Mouse (Mus musculus): Measurements from ENCODE around the gene Acot13. TPM values are rescaled to one million over a fixed set of nuclear protein-coding genes. Genes with fewer than 3 reads are reported as not detected.

Acot13 gene
- polyA plus RNA-seq, 1 experiment from 2014 or later = 88.0 TPM

DNA sequence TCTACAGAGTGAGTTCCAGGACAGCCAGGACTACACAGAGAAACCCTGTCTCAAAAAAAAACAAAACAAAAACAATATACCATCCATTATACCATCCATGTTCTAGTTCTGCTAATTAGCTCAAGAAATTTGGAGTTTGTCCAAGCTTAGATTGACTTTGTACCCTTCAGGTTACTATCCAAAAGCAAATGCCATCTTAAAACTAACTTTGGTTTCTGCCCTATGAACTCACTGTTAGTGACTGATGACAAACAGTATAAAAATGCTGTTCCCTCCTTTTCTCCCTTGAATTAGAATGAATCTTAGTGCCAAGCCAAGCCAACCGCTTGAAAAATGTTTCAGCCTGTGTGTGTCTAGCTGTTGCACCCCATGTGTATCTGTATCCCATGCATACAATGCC lies 16.7 kb downstream of the Acot13 start:
- 100% methylated on average over 1 of the region's 1 CpGs for WGBS (ENCODE audit: missing documents)

DNA sequence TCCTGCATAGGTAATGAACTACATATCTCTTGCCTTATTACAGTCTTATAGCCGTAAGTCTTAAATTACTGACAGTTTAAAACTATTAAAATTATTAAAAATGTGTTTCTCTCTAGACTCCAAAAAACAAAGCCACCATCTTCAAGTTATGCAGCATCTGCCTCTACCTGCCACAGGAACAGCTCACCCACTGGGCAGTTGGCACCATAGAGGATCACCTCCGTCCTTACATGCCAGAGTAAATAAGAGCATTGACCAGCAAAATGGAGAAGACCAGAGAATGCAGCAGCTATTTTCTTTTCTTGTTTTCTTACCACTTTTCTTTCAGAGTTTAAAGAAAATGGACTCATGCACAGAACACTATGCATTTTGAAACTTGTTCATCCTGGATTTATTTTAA lies 18.8 kb downstream of the Acot13 start:
- 96% methylated on average over 2 of the region's 2 CpGs for WGBS (ENCODE audit: missing documents)
- Histone ChIP-seq H3K36me3 (ENCODE audit: inconsistent target) (peaks cover 65% of the 10 kb centered on the region), H3K79me2 (ENCODE audit: inconsistent target) (peaks cover 52% of the 10 kb centered on the region), H3K27ac (no peak overlapping the region), H3K4me3 (ENCODE audit: inconsistent target) (no peak overlapping the region)

More for the DNA sequence above, 16.7 kb downstream of the Acot13 start:
- no peak overlapping the region for H3K27ac ChIP-seq
- H3K36me3 ChIP-seq (ENCODE audit: inconsistent target) = peaks cover 45% of the 10 kb centered on the region
- H3K4me3 ChIP-seq (ENCODE audit: inconsistent target) = no peak overlapping the region
- peaks cover 31% of the 10 kb centered on the region for H3K79me2 ChIP-seq (ENCODE audit: inconsistent target)

DNA sequence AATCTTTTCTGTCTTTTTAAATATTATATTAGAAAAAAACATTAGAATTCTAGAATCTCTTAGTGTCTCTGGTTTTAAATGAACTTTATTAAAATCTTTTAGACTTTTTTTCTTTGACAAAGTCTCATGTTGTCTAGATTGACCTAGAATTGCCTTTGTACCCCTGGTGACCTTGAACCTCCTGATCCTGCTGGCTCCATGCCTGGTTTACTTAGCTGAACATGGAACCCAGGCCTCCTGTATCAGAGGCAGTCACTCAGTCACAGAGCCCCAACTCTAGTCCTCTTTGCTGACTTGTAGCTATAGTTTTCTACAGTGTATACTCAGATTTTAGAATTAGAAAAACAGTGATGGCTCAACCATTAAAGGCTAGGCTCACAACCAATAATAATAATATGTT lies 25.3 kb downstream of the Acot13 start:
- peak overlapping the region; percentile 94 for H3K27ac ChIP-seq
- H3K36me3 ChIP-seq (ENCODE audit: inconsistent target) = peaks cover 56% of the 10 kb centered on the region
- peaks cover 95% of the 10 kb centered on the region for H3K79me2 ChIP-seq (ENCODE audit: inconsistent target)
- H3K4me3 ChIP-seq (ENCODE audit: inconsistent target) = peak overlapping the region; percentile 82

DNA sequence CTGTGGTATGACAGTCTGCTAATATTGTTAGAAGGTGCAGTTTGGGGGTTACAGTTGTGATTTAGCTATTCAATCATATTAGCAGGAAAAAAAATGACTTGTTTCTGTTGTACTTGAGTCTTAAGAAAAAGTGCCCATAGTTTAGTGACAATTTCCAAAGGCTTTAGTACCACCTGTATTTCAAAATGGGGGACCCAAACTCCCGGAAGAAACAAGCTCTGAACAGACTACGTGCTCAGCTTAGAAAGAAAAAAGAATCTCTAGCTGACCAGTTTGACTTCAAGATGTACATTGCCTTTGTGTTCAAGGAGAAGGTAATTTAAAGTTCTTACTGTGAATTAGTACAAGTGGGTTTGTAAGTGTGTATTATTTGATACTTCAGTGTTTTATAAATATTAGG lies 28.1 kb downstream of the Acot13 start:
- 0% methylated on average over 2 of the region's 2 CpGs for WGBS (ENCODE audit: missing documents)
- Histone ChIP-seq H3K36me3 (ENCODE audit: inconsistent target) (peaks cover 27% of the 10 kb centered on the region), H3K79me2 (ENCODE audit: inconsistent target) (peaks cover 81% of the 10 kb centered on the region), H3K4me3 (ENCODE audit: inconsistent target) (peak overlapping the region; percentile 82), H3K27ac (peak overlapping the region; percentile 94)

DNA sequence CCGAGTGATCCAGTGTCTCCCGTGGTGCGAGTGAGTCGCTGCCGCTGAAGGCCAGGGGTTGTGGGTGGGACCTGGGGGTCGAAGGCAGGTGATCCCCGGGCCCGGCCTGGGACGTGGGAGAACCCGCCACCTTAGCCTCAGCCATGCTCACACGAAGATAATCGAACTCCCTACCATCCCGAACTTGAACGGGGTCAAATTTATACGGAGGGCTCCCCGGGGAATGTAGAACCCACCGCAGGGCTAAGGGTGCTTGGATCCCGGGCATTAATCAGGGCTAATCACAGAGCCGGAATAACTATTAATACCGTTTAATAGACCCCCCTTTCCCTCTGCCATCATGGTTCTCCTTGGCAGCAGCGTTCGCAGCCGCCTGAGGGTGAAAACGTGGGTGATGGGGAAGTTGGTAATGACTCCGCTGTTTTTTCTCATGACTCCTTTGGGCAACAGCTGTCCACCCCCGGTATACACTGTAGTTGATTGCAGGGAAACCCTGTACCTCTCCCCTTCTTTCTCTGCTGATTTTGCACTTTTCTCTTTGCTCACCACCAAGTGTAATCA lies 29.1 kb downstream of the Acot13 start:
- H3K4me3 ChIP-seq (ENCODE audit: inconsistent target) = peak overlapping the region; percentile 82
- 1% methylated on average over 25 of the region's 26 CpGs for WGBS (ENCODE audit: missing documents)

DNA sequence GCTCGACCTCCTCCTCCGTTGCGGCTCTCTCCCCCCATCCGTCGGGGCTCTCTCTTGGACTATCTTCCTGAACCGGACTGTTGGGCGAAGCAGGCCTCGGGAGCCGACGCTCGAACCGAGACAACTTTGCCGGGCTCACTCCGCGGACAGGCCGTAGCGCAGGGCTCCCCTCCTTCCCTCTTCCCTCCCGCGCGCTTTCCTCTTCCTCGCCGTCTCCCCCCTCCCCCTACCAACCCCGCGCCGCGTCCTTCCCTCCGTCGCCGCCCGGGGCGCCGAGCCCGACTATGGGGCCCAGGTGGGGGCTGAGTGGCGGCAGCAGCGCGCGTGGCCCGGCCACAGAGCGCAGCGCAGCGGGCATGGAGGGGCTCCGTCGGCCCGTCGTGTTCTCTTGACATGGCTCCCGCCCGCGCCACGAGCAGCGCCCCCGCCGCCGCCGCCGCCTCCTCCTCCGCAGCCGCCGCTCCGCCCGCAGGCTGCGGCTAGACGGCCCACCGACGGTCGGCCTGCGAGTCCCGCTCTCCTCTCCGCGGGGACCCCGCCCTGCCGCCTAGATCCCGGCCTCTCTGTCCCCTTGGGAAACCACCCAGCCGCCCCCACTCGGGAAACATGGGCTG lies 29.9 kb downstream of the Acot13 start, which contains the start of gene BC005537:
Gene BC005537 (plus strand): TSS at position 350 of the 614 bp plus-strand sequence.
- under 1% methylated on average over 37 of the region's 74 CpGs for WGBS (ENCODE audit: missing documents)
- H3K27ac ChIP-seq = peak within 1 kb of the TSS; percentile 99
- peak within 1 kb of the TSS; percentile 82 for H3K4me3 ChIP-seq (ENCODE audit: inconsistent target)
- peaks cover 17% of the 10 kb centered on the region; the same call in 1 of the 2 replicates for H3K36me3 ChIP-seq (ENCODE audit: inconsistent target)
- H3K79me2 ChIP-seq (ENCODE audit: inconsistent target) = peaks cover 77% of the 10 kb centered on the region

More for the DNA sequence above, 29.1 kb downstream of the Acot13 start:
- peaks cover 81% of the 10 kb centered on the region for H3K79me2 ChIP-seq (ENCODE audit: inconsistent target)
- peaks cover 19% of the 10 kb centered on the region; the same call in 1 of the 2 replicates for H3K36me3 ChIP-seq (ENCODE audit: inconsistent target)
- peak overlapping the region; percentile 94 for H3K27ac ChIP-seq

DNA sequence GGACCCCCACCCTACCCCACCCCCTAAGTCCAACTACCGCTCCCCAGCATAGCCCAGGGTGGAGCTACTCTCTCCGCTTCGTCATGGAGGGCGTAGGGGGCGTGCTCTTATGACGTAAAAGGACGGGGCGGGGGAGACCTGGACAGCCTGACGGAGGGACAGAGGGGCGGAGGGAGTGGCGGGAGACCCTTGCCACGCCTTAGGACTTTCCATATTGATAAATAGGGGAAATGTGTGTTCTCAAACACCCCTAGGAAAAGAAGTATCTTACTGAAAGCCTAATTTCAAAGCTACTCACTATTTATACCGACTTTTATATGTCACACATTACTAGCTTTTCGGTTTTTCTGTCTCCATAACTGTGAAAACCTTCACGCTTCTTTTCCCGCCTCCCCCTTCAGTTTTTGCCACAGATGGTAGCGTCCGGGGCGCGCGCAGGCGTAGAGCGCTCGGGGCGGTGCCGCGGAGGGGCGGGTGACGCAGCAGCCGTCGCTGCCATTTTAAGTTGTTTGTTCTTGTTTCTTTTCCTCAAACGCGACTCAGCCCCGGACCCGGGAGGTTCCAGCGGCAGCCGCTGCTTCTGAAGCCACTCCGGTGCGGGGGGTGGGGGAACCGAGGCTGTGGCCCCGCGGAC lies 30.5 kb downstream of the Acot13 start:
- WGBS (ENCODE audit: missing documents) = under 1% methylated on average over 38 of the region's 42 CpGs
- peak overlapping the region; percentile 99 for H3K27ac ChIP-seq

DNA sequence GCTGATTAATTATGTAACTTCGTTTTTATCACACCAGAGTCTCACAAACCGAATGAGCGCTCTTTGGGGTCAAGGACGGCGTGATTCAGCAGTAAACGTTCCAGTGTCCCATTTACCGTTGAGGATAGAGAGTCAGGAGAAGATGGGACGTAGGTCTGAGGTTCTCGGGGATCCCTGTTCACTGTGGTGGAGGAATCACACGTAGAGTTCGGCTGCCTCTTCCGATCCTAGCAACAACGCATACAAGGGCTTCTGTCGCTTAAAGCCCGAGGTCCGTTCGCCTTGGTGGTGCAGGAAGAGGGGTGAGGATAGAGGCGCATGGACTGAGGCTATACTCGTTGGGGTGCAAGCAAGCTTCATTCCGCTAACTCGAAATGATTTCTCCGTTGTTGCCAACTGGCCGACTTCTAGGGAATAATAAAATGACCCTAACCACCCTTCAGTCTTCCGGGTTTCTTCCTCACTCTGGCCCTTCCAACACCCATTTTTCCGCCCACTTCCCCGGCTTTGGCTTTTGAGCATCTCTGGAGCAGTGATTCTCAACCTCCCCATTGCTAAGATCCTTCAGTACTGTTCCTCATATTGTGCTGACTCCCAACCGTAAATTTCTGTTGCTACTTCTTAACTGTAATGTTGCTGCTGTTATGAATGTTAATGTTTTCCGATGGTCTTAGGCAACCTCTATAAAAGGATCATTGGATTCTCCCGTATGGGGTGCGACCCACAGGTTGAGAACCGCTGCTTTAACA lies 31.2 kb downstream of the Acot13 start:
- Histone ChIP-seq H3K79me2 (ENCODE audit: inconsistent target) (peaks cover 63% of the 10 kb centered on the region), H3K27ac (peak overlapping the region; percentile 99), H3K4me3 (ENCODE audit: inconsistent target) (peak overlapping the region; percentile 57), H3K36me3 (ENCODE audit: inconsistent target) (peaks cover 7% of the 10 kb centered on the region; the same call in 1 of the 2 replicates)
- under 1% methylated on average over 31 of the region's 31 CpGs for WGBS (ENCODE audit: missing documents)

More for the DNA sequence above, 30.5 kb downstream of the Acot13 start:
- Histone ChIP-seq H3K4me3 (ENCODE audit: inconsistent target) (peak overlapping the region; percentile 57), H3K36me3 (ENCODE audit: inconsistent target) (peaks cover 14% of the 10 kb centered on the region; the same call in 1 of the 2 replicates), H3K79me2 (ENCODE audit: inconsistent target) (peaks cover 70% of the 10 kb centered on the region)

DNA sequence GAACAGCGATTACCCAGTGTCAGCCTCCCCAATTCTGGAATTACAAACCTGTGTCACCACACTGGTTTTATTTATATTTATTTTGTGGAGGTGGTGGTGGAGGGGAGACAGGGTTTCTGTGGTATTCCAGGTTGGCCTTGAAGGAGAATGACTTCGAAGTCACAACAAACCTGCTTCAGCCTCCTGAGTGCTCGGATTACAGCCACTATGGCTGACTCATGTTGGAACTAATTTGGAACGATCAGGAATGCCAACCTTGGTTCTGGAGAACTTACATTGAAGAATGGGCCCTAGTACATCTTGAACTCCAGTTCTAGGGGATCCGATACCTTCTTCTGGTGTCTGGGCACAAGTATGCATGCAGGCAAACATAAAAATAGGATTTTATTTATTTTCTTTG lies 32.0 kb downstream of the Acot13 start:
- Histone ChIP-seq H3K4me3 (ENCODE audit: inconsistent target) (peak overlapping the region; percentile 57), H3K36me3 (ENCODE audit: inconsistent target) (peaks cover 7% of the 10 kb centered on the region; the same call in 1 of the 2 replicates), H3K27ac (peak overlapping the region; percentile 99), H3K79me2 (ENCODE audit: inconsistent target) (peaks cover 56% of the 10 kb centered on the region)
- 77% methylated on average over 5 of the region's 5 CpGs for WGBS (ENCODE audit: missing documents)

DNA sequence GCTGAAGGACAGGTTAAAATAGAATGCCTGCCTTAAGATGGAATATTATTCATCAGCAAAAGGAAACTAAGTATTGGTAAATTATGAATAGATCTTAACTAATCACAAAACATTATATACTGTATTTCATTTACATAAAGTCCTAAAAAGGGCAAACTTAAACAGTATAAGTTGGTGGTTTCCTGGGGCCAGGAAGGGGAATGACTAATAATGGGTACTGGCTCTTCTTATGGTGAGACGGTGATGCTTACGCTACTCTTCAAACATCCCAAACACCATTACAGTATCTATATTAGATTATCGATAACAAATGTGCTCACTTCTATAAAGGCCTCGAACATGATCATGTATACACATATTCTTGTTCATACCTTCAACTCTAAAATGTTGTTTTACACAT lies 32.7 kb downstream of the Acot13 start:
- Histone ChIP-seq H3K36me3 (ENCODE audit: inconsistent target) (peaks cover 2% of the 10 kb centered on the region; the same call in 1 of the 2 replicates), H3K79me2 (ENCODE audit: inconsistent target) (peaks cover 56% of the 10 kb centered on the region), H3K27ac (peak overlapping the region; percentile 99), H3K4me3 (ENCODE audit: inconsistent target) (no peak overlapping the region)
- 81% methylated on average over 4 of the region's 4 CpGs for WGBS (ENCODE audit: missing documents)

DNA sequence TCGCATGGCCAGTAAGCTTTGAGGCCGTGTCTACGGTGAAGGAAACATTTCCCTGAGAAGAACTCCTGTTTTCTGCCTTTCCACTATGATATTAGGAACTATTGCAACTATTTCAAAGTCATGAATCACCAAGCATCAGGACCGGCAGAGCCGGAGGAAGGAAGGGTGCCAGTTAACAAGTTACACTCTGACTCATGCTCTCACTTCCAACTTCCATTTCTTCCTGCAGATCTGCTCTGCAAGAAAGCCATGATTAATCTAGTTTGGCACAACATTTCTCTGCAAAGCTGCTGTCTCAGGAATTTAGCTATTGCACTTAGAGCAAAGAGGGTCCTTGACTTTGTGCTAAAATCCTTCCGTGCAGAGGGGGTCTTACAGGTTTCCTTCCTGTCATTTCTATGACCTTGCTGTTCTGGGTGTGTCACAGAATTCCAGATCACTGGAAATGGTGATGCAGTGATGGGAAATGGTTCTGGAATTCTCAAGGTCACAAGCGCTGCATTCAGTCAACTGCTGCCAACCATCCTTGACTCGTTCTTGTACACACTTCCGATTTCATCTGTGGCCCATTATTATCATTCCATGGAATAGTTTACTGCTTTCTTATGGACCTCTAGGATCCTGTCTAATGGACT lies 38.8 kb downstream of the Acot13 start:
- H3K27ac ChIP-seq = peak overlapping the region; percentile 100
- H3K79me2 ChIP-seq (ENCODE audit: inconsistent target) = peaks cover 46% of the 10 kb centered on the region
- no peak overlapping the region for H3K4me3 ChIP-seq (ENCODE audit: inconsistent target)
- 33% methylated on average over 9 of the region's 9 CpGs for WGBS (ENCODE audit: missing documents)
- no peaks in the 10 kb centered on the region for H3K36me3 ChIP-seq (ENCODE audit: inconsistent target)

DNA sequence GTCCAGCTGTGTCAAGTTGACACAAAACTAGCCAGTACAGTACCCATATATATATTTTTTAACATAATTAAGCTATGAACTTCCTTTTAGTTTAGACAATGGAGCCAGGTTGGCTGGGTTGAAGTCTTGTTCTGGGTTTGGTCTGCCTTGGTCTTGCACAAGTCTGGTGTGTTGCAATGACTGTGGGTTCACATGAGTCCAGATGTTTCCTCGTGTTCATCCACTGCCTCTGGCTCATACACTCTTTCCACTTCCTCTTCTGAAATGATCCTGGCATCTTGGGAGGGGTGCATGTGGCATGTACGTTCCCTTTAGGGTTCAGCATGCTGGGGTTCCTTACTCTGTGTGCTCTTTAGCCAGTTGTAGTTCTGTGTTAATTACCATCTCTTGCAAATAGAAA lies 40.0 kb downstream of the Acot13 start:
- Histone ChIP-seq H3K4me3 (ENCODE audit: inconsistent target) (no peak overlapping the region), H3K36me3 (ENCODE audit: inconsistent target) (no peaks in the 10 kb centered on the region), H3K27ac (peak overlapping the region; percentile 100), H3K79me2 (ENCODE audit: inconsistent target) (peaks cover 48% of the 10 kb centered on the region)
- WGBS (ENCODE audit: missing documents) = 0% methylated on average over 2 of the region's 2 CpGs

DNA sequence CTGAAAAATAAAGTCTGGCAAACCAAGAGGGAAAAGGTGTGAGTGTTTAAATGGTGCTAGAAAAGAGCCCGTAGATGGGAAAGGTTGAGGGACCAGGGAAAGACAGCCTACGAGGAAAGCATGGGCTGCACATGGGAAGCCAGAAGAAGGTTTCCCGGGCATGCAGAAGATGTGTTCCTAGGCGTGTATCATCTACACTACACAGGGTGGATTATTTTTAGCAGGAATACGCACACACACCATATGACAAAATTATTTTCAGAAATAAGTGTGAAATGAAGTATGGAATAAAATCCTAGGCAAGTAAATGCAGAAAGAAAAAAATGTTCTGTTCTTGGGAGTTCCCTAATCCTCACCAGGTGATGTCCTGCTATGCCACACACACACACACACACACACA lies 43.9 kb downstream of the Acot13 start:
- H3K27ac ChIP-seq = no peak overlapping the region
- H3K79me2 ChIP-seq (ENCODE audit: inconsistent target) = peaks cover 37% of the 10 kb centered on the region
- no peaks in the 10 kb centered on the region for H3K36me3 ChIP-seq (ENCODE audit: inconsistent target)
- no peak overlapping the region for H3K4me3 ChIP-seq (ENCODE audit: inconsistent target)
- 100% methylated on average over 5 of the region's 5 CpGs for WGBS (ENCODE audit: missing documents)

DNA sequence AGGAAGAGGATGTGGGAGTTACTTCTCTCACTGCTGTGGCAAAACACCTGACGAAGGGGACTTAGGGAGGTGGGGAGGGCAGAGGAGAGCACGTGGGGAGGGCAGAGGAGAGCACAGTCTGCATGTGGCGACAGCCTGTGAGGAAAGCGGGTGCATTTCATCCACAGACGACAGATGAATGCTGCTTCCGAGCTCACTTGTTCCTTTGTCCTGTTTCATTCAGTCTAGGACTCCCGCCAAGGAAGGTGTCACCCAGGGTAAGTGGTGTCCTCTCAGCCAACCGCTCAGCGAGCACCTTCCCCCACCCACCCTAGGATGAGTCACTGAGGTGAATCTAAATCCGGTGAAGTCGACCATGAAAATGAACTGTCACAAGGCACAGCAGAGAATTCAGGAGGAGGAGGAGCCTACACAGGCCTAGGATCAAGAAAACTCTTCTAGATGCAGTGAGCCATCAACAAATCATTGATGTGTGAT lies 45.3 kb downstream of the Acot13 start:
- Histone ChIP-seq H3K36me3 (ENCODE audit: inconsistent target) (no peaks in the 10 kb centered on the region), H3K27ac (peak overlapping the region; percentile 1; the same call in 1 of the 2 replicates), H3K4me3 (ENCODE audit: inconsistent target) (no peak overlapping the region), H3K79me2 (ENCODE audit: inconsistent target) (peaks cover 37% of the 10 kb centered on the region)
- WGBS (ENCODE audit: missing documents) = 41% methylated on average over 11 of the region's 11 CpGs
